In the genomic region with DNA sequence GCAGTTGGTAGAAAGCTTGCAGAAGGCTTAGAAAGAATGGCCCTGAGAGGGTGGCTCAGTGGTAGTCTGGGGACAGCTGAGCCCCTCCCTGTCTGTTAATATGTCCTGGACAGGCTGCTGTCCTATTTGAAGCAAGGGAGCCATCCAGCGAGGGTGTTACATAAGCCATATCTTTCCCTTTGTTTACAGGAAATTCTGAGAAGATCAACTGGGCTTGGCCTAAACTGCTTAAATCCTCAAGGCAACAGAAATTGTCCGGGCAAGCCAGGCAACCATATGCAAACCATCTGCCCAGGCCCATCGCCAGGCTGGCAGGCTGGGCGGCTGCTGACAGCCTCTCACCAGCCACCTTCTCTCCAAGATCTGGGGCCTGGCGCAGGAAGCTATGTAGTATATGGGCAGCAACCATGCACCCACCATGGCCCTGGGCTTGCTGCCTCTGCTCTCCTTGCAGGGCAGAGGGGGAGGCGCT, we compare ENCODE assay signal across 9 mouse cellular contexts. TPM values are rescaled to one million over a fixed set of nuclear protein-coding genes. Genes with fewer than 3 reads are reported as not detected.
DNase-seq lines count a peak whose midpoint lies in the region; ATAC-seq and TF ChIP-seq lines count a peak whose summit lies in the region.
"Had no signal": no experiment of that assay in that cellular context is flagged by ENCODE, and none has a peak within 500 bp of the region (broad histone marks: within the 10 kb centered on the region; RNA-seq: fewer than 3 reads in every experiment).

No protein-coding gene starts in this region.

- H3K4me2 ChIP-seq in hindbrain, postnatal 0 days (ENCODE audit: low read depth, low read length): no peak overlapping the region
- no peak overlapping the region for H3K4me2 ChIP-seq in hindbrain, embryonic 14.5 days (replicated peaks)
- H3K4me2 ChIP-seq in forebrain, postnatal 0 days (ENCODE audit: low read depth): no peak overlapping the region
- H3K4me2 ChIP-seq in intestine, embryonic 15.5 days (replicated peaks): no peak overlapping the region

- WGBS in hindbrain, postnatal 0 days: 56% methylated on average over 6 of the region's 6 CpGs
- WGBS in hindbrain, embryonic 14.5 days: 83% methylated on average over 6 of the region's 6 CpGs
- 53% methylated on average over 6 of the region's 6 CpGs for WGBS in forebrain, postnatal 0 days
- WGBS in intestine, embryonic 15.5 days: 62% methylated on average over 6 of the region's 6 CpGs

- ATAC-seq in hindbrain, postnatal 0 days: peak; percentile 56
- ATAC-seq in hindbrain, embryonic 14.5 days (ENCODE audit: low FRiP score): no peak
- ATAC-seq in forebrain, postnatal 0 days: peak; percentile 92
- ATAC-seq in intestine, embryonic 15.5 days: no peak

- no peak overlapping the region for H3K9ac ChIP-seq in hindbrain, postnatal 0 days (replicated peaks; ENCODE audit: low read length)
- no peak overlapping the region for H3K9ac ChIP-seq in hindbrain, embryonic 14.5 days
- no peak overlapping the region for H3K9ac ChIP-seq in forebrain, postnatal 0 days
- H3K9ac ChIP-seq in intestine, embryonic 15.5 days: no peak overlapping the region

- H3K27me3 ChIP-seq in hindbrain, postnatal 0 days (ENCODE audit: insufficient read depth, low read length): no peaks in the 10 kb centered on the region
- no peaks in the 10 kb centered on the region for H3K27me3 ChIP-seq in hindbrain, embryonic 14.5 days (ENCODE audit: control insufficient read depth, insufficient read depth, low read length)
- H3K27me3 ChIP-seq in forebrain, postnatal 0 days (ENCODE audit: insufficient read depth, low read length): no peaks in the 10 kb centered on the region
- H3K27me3 ChIP-seq in intestine, embryonic 15.5 days (replicated peaks): no peaks in the 10 kb centered on the region

- H3K36me3 ChIP-seq in hindbrain, postnatal 0 days (ENCODE audit: insufficient read depth, low read length): no peaks in the 10 kb centered on the region
- no peaks in the 10 kb centered on the region for H3K36me3 ChIP-seq in hindbrain, embryonic 14.5 days (replicated peaks; ENCODE audit: control insufficient read depth, insufficient read depth)
- H3K36me3 ChIP-seq in forebrain, postnatal 0 days (ENCODE audit: insufficient read depth): no peaks in the 10 kb centered on the region
- no peaks in the 10 kb centered on the region for H3K36me3 ChIP-seq in intestine, embryonic 15.5 days

- no peaks in the 10 kb centered on the region for H3K9me3 ChIP-seq in hindbrain, postnatal 0 days (ENCODE audit: low read length)
- no peaks in the 10 kb centered on the region for H3K9me3 ChIP-seq in hindbrain, embryonic 14.5 days (ENCODE audit: control insufficient read depth, low read length)
- H3K9me3 ChIP-seq in forebrain, postnatal 0 days (ENCODE audit: low read length): no peaks in the 10 kb centered on the region
- H3K9me3 ChIP-seq in intestine, embryonic 15.5 days: no peaks in the 10 kb centered on the region

- no peak for TF ChIP-seq CTCF in hindbrain, postnatal 0 days (IDR thresholded peaks at IDR 0.05; ENCODE audit: low read depth)
- no peak for TF ChIP-seq CTCF in forebrain, postnatal 0 days (IDR thresholded peaks at IDR 0.05; ENCODE audit: low read depth)

- 0 out of 2 replicates have a peak, but pooled peaks cover 3% of the 10 kb centered on the region for H3K4me1 ChIP-seq in hindbrain, postnatal 0 days (ENCODE audit: insufficient read depth, low read length)
- H3K4me1 ChIP-seq in hindbrain, embryonic 14.5 days (replicated peaks; ENCODE audit: control insufficient read depth, insufficient read depth, low read length): no peaks in the 10 kb centered on the region
- no peaks in the 10 kb centered on the region for H3K4me1 ChIP-seq in forebrain, postnatal 0 days (ENCODE audit: insufficient read depth)
- no peaks in the 10 kb centered on the region for H3K4me1 ChIP-seq in intestine, embryonic 15.5 days (replicated peaks)

- peak overlapping the region; percentile 70 for H3K27ac ChIP-seq in hindbrain, postnatal 0 days
- H3K27ac ChIP-seq in hindbrain, embryonic 14.5 days: no peak overlapping the region
- peak overlapping the region; percentile 57 for H3K27ac ChIP-seq in forebrain, postnatal 0 days (ENCODE audit: low read depth, low read length)
- H3K27ac ChIP-seq in intestine, embryonic 15.5 days: no peak overlapping the region

- peak; percentile 70 for DNase-seq in hindbrain, postnatal 0 days (ENCODE audit: low spot score)
- DNase-seq in hindbrain, embryonic 14.5 days (ENCODE audit: low spot score): no peak
- DNase-seq in forebrain, postnatal 0 days: peak; percentile 84
- DNase-seq in layer of hippocampus, adult 18-20 months (ENCODE audit: low spot score in 2 of 2): peak; percentile 58 to 68
- peak; percentile 32 to 41 for DNase-seq in right cerebral cortex, adult 2 months (ENCODE audit: low spot score in 2 of 2)
- DNase-seq in spleen, postnatal 4 days (ENCODE audit: low spot score in 2 of 2): no peak
- DNase-seq in spleen, postnatal 36 days (ENCODE audit: low spot score in 2 of 2): no peak

- no peak overlapping the region for H3K4me3 ChIP-seq in hindbrain, postnatal 0 days (ENCODE audit: low read length)
- no peak overlapping the region for H3K4me3 ChIP-seq in hindbrain, embryonic 14.5 days (replicated peaks; ENCODE audit: low read length)
- H3K4me3 ChIP-seq in forebrain, postnatal 0 days (ENCODE audit: low read depth, low read length): no peak overlapping the region
- H3K4me3 ChIP-seq in intestine, embryonic 15.5 days (replicated peaks): no peak overlapping the region

RNA-seq across cellular contexts. Expression of gene Aldh3a1, which starts 18.6 kb away (rescaled TPM):
- total RNA-seq in hindbrain, postnatal 0 days (2014; rRNA removed): 0.63 and 0.93 TPM in 2 replicates
- 0.94 and 1.1 TPM in 2 replicates for polyA plus RNA-seq in hindbrain, postnatal 0 days (2015; fragmentation: Nextera tagmentation; extraction: Ambion mirVana)
- polyA plus RNA-seq in hindbrain, embryonic 14.5 days (2014; fragmentation: Nextera tagmentation; extraction: Ambion mirVana): 0.16 TPM in 1 of 2 replicates, not detected in the other
- total RNA-seq in forebrain, postnatal 0 days (2014; rRNA removed): 0.62 TPM in 1 of 2 replicates, not detected in the other
- 0.89 and 1.2 TPM in 2 replicates for polyA plus RNA-seq in forebrain, postnatal 0 days (2015; fragmentation: Nextera tagmentation; extraction: Ambion mirVana)
- total RNA-seq in layer of hippocampus, adult 18-20 months (2021): under 1 TPM; 0.54 to 0.68 TPM
- not detected in 2 replicates for polyA plus RNA-seq in intestine, embryonic 15.5 days (2015; fragmentation: Nextera tagmentation; extraction: Ambion mirVana)
- polyA plus RNA-seq: neural tube, embryonic 14.5 days had no signal

RNA-seq across cellular contexts. Expression of gene Aldh3a2, which starts 41.3 kb away (rescaled TPM):
- 37.9 and 40.4 TPM in 2 replicates for total RNA-seq in hindbrain, postnatal 0 days (2014; rRNA removed)
- polyA plus RNA-seq in hindbrain, postnatal 0 days (2015; fragmentation: Nextera tagmentation; extraction: Ambion mirVana): 36.2 and 37.3 TPM in 2 replicates
- polyA plus RNA-seq in hindbrain, embryonic 14.5 days (2014; fragmentation: Nextera tagmentation; extraction: Ambion mirVana): 28.0 and 37.3 TPM in 2 replicates
- 32.5 and 50.2 TPM in 2 replicates for total RNA-seq in forebrain, postnatal 0 days (2014; rRNA removed)
- 25.9 and 34.0 TPM in 2 replicates for polyA plus RNA-seq in forebrain, postnatal 0 days (2015; fragmentation: Nextera tagmentation; extraction: Ambion mirVana)
- total RNA-seq in layer of hippocampus, adult 18-20 months (2021): 10 to 100 TPM; 59.0 to 59.3 TPM
- 50.5 and 51.6 TPM in 2 replicates for polyA plus RNA-seq in intestine, embryonic 15.5 days (2015; fragmentation: Nextera tagmentation; extraction: Ambion mirVana)

RNA-seq across cellular contexts. Expression of gene Usp22, which starts 51.1 kb away (rescaled TPM):
- 526 and 577 TPM in 2 replicates for total RNA-seq in hindbrain, postnatal 0 days (2014; rRNA removed)
- polyA plus RNA-seq in hindbrain, postnatal 0 days (2015; fragmentation: Nextera tagmentation; extraction: Ambion mirVana): 251 and 278 TPM in 2 replicates
- polyA plus RNA-seq in hindbrain, embryonic 14.5 days (2014; fragmentation: Nextera tagmentation; extraction: Ambion mirVana): 473 and 509 TPM in 2 replicates
- total RNA-seq in forebrain, postnatal 0 days (2014; rRNA removed): 545 and 656 TPM in 2 replicates
- 345 and 405 TPM in 2 replicates for polyA plus RNA-seq in forebrain, postnatal 0 days (2015; fragmentation: Nextera tagmentation; extraction: Ambion mirVana)
- total RNA-seq in layer of hippocampus, adult 18-20 months (2021): 100 to 1,000 TPM; 207 to 209 TPM
- polyA plus RNA-seq in intestine, embryonic 15.5 days (2015; fragmentation: Nextera tagmentation; extraction: Ambion mirVana): 89.0 and 98.6 TPM in 2 replicates

Comparison
In these comparisons a context has a peak if more than half of its experiments do, and no peak if none do; other contexts are left out.
1. ATAC-seq: peak in hindbrain, postnatal 0 days (single experiment) and forebrain, postnatal 0 days (single experiment); none in hindbrain, embryonic 14.5 days (single experiment) and intestine, embryonic 15.5 days (single experiment).
2. DNase-seq: peak in hindbrain, postnatal 0 days (single experiment), forebrain, postnatal 0 days (single experiment), layer of hippocampus, adult 18-20 months (2 of 2) and right cerebral cortex, adult 2 months (2 of 2); none in hindbrain, embryonic 14.5 days (single experiment), spleen, postnatal 4 days (0 of 2) and spleen, postnatal 36 days (0 of 2).
3. H3K27ac ChIP-seq: peak in hindbrain, postnatal 0 days (single experiment) and forebrain, postnatal 0 days (single experiment); none in hindbrain, embryonic 14.5 days (single experiment) and intestine, embryonic 15.5 days (single experiment).